Mouse (Mus musculus) megakaryocyte, embryonic 14.5 days (primary cell): ENCODE measurements around the gene Naga.

Experiments
- FLI1 ChIP-seq: IDR thresholded peaks from 2 replicates; pipeline ENCODE4 v1.6.1; 2012; ENCODE audit warnings: low read length, inconsistent platforms, mixed read lengths
- GATA1 ChIP-seq: IDR thresholded peaks from 3 replicates; pipeline ENCODE4 v1.6.1; 2012; ENCODE audit warnings: mixed read lengths, low read length, inconsistent platforms, borderline replicate concordance

DNA sequence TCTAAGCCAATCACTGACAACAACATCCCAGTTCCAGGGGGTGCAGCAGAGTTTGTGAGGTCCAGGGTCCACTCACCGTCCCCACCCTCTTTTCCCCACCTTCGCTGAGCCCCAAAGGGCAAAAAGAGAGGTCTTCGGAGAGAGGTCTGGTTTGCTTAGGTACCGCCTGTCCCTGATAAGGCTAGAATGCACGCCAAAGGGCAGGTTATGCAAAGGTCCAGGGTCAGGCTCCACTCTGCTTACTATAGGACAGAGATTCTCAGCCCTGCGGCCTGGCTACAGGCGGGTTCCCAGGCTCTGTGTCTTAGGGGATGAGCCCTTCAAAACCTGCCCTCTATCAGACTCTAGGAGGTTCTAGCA is 40.8 kb upstream of the Naga start:
- TF ChIP-seq GATA1 = no peak
- no peak for TF ChIP-seq FLI1
